23 mouse cellular contexts compared by ENCODE assay signal in genomic region chr17:29126561-29126960, GRCm38 (mm10). TPM values are rescaled to one million over a fixed set of nuclear protein-coding genes. Genes with fewer than 3 reads are reported as not detected.
"Had no signal": no experiment of that assay in that cellular context is flagged by ENCODE, and none has a peak within 500 bp of the region (broad histone marks: within the 10 kb centered on the region; RNA-seq: fewer than 3 reads in every experiment).

No protein-coding gene starts in this region.

- H3K27me3 ChIP-seq: heart, embryonic 13.5 days; heart, embryonic 15.5 days; hindbrain, embryonic 12.5 days; intestine, embryonic 15.5 days; limb, embryonic 12.5 days had no signal

- H3K27ac ChIP-seq: gastrocnemius, adult 2 months; heart, adult 2 months; heart, embryonic 13.5 days; heart, embryonic 15.5 days; hindbrain, embryonic 10.5 days; hindbrain, embryonic 12.5 days; hindbrain, embryonic 14.5 days; intestine, embryonic 15.5 days; layer of hippocampus, adult 2 months; left cerebral cortex, adult 2 months; limb, embryonic 10.5 days; limb, embryonic 12.5 days had no signal

- H3K9me3 ChIP-seq: heart, embryonic 13.5 days; heart, embryonic 15.5 days; hindbrain, embryonic 10.5 days; hindbrain, embryonic 12.5 days; intestine, embryonic 15.5 days; limb, embryonic 10.5 days; limb, embryonic 12.5 days had no signal

- H3K4me3 ChIP-seq: gastrocnemius, adult 2 months; heart, adult 2 months; heart, embryonic 13.5 days; heart, embryonic 15.5 days; hindbrain, embryonic 10.5 days; hindbrain, embryonic 12.5 days; intestine, embryonic 15.5 days; layer of hippocampus, adult 2 months; left cerebral cortex, adult 2 months; limb, embryonic 10.5 days; limb, embryonic 12.5 days had no signal

- H3K4me1 ChIP-seq: limb, embryonic 10.5 days had no signal

- H3K36me3 ChIP-seq: heart, embryonic 13.5 days; heart, embryonic 15.5 days; hindbrain, embryonic 10.5 days; hindbrain, embryonic 12.5 days; intestine, embryonic 15.5 days; limb, embryonic 10.5 days; limb, embryonic 12.5 days had no signal

- DNase-seq: gastrocnemius, adult 2 months; gastrocnemius, postnatal 10 days; gastrocnemius, postnatal 25 days; heart, postnatal 14 days; heart, postnatal 36 days; kidney, adult 18-20 months; kidney, adult 8-10 months; kidney, postnatal 10 days had no signal

RNA-seq across cellular contexts. Expression of gene Rab44, which starts 12.6 kb away (rescaled TPM):
- total RNA-seq: left cerebral cortex, postnatal 14 days had no signal
- polyA plus RNA-seq: forebrain, embryonic 16.5 days; heart, embryonic 11.5 days; hindbrain, embryonic 10.5 days; hindbrain, embryonic 14.5 days; inflammation-experienced regulatory T-cells, adult 6 months had no signal
